Mouse (Mus musculus) fibroblast of lung, adult 2 months (primary cell): Measurements from ENCODE around the gene Dmrt2.

Experiments
- DNase-seq: peaks from one replicate; pipeline ENCODE4 v3.0.0-alpha.2; 2011; ENCODE audit warnings: low read depth

Gene Dmrt2

DNA sequence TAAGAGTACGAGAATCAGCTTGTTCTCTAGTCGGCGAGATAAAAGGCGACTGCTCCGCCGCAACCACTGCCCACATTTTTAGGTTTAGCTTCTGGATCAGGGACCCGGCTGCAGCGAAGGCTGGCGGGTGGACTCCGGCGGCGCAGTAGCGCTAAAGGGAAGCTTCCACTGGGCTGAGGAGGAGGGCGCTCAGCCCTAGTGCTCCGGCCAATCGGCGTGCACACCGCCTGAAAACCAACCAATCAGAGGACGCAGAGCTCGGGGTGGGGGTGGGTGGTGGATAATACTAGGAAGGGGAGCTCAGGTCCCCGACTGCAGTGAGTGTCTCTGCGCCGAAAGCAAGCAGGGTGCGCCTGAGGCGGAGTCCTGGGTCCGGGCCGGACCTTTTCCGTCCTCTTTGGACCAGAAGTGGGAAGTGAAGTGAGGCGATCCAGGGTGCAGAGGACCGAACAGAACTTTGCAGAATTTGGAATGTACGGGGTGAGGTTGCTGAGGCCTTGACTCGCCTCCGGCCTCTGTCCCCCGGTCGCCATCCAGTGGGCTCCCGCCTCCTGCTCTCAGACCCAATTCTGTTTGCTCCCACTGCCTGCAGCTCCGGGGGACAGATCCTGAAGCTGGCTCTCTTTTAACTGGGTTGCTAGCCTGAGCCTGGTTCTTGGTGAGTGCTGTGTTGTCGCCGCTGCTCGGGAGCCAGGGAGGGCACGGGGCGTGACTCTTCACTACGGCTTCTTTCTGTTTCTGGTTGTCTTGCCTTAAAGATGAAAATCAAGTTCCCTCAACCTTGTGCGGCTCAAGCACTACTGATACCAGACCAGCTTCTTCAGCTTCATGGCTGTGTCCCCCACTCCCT, at the start of gene Dmrt2:
TSS of gene Dmrt2 (plus strand) at position 311 of the 850 bp plus-strand sequence.
- DNase-seq: no peak

- DNase-seq: peak; percentile 9
Observed at GRCm38 (mm10) chr19:25628490-25628889, 43.7 kb upstream of the Dmrt2 start.

GRCm38 (mm10) chr19:25635119-25635518, 37.1 kb upstream of the Dmrt2 start:
- no peak for DNase-seq

DNA sequence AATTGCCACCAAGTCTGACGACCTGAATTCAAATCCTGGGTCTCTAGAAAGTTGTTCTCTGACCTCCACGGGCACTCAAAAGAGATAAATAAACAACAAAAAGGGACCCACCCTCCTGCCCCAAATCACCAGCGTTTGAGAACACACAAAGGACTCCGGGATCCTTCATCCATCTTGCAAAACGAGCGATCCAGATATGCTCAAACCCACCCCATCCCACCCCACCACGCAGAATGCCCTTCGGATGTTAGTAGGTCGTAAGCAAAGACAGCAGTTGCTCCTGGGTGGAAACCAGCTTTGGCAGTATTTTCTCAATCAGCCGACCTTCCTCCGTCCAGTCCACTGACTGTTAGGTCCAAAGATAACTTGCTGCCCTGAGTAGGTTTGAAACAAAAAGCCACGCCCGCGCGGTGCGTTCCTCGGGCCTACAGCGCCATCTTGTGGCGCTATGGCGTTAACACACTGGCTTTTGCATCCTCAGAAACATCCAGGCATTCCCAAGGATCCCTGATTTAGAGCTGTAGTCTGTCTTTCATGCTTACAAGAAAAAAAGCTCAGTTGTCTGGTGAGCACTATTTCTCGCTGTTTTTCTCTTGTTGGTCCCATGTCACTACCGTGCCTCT, 36.5 kb upstream of the Dmrt2 start:
- DNase-seq: peak; percentile 9

- no peak for DNase-seq
Observed at GRCm38 (mm10) chr19:25638766-25639361, 33.3 kb upstream of the Dmrt2 start.

DNA sequence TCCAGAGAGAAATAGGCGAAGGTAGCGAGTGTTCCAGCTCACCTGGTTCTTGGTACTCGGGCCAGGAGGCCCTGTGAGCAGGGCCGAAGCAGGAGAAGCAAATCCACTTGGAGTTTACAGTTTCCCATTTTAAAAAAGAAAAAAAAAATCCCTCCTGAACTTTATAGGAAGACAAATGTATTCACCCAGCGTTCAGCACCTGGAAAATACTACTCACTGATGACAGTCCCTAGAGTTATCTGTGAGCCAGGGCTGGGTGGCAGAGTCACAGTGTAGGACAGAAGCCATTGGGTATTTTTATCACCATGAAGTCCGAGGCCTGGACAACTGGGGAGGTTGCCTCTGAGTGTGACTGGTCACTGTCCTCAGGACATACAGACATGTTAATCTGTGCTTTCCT, 30.4 kb upstream of the Dmrt2 start:
- no peak for DNase-seq

- DNase-seq: no peak
Observed at GRCm38 (mm10) chr19:25647136-25647535, 25.1 kb upstream of the Dmrt2 start.

GRCm38 (mm10) chr19:25648701-25649100, 23.5 kb upstream of the Dmrt2 start:
- no peak for DNase-seq

DNA sequence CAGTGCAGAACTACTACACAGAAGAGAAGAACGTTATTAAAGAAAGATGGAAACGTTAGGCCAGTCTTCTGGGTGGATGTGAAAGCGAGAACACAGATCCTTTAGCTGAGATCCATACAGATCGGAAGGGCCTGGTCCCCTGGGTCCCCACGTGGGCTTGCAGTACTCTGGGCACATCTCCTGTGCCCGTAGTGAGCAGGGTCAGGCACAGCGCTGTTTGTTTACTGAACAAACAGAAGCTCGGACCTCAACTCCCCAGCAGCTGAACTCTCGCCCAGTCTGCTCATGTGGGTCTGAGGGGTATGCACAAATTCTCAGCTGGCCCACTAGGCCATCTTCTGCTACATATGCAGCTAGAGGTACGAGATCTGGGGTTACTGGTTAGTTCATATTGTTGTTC, 21.7 kb upstream of the Dmrt2 start:
- DNase-seq: no peak

DNA sequence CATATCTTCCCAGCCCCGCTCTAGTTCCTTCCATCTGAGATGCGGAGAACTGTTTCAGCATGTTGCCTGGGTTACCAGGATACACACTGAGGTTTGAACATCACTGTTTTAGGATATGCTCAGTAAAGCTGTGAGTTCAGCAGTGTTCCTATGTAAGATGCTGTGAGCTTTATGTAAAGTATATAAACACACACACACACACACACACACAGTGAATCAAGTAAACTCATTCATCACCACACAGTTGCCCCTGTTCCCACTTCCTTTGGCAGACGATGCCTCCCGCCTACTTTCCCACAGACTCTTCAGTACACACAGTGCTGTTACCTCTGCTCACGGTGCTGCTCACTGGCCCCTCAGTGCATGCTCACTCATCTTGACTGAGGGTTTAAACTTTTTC, 19.7 kb upstream of the Dmrt2 start:
- DNase-seq: no peak

DNA sequence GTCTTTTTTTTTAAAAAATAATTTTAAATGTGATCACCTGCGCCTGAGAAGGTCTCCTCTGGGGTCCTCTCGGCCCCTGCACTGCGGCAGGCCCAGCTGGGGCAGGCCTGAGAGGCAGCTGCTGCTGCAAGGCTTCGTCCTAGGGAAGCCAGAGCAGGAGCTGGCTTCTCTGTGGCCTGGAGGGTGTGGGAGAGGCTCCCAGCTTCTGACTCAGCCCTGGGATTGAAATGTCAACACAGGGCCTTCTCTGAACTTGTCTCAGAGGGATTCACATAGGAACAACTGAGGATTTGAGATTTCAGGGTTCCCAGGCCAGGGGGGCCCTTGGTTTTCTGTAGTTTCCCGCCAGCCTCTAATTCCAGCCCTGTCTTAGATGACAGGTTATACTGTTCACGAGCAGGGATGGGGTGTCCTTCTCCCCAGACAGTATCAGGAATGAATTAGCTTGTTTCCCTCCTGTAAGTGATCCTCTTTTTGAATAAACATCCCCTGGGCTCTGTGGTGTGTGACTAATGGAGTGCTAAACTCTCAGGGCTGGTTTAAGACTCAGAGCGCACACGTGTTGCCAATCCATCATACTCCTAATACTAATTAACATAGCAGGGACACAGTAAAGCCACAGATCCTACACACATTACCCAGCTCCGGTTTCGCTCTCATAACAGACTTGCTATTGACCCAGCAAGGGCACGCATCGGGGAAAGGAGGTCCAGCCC, 18.0 kb upstream of the Dmrt2 start:
- DNase-seq: peak; percentile 13

- no peak for DNase-seq
Observed at GRCm38 (mm10) chr19:25665486-25666339, 6.5 kb upstream of the Dmrt2 start.

GRCm38 (mm10) chr19:25667836-25668235, 4.4 kb upstream of the Dmrt2 start:
- no peak for DNase-seq

DNA sequence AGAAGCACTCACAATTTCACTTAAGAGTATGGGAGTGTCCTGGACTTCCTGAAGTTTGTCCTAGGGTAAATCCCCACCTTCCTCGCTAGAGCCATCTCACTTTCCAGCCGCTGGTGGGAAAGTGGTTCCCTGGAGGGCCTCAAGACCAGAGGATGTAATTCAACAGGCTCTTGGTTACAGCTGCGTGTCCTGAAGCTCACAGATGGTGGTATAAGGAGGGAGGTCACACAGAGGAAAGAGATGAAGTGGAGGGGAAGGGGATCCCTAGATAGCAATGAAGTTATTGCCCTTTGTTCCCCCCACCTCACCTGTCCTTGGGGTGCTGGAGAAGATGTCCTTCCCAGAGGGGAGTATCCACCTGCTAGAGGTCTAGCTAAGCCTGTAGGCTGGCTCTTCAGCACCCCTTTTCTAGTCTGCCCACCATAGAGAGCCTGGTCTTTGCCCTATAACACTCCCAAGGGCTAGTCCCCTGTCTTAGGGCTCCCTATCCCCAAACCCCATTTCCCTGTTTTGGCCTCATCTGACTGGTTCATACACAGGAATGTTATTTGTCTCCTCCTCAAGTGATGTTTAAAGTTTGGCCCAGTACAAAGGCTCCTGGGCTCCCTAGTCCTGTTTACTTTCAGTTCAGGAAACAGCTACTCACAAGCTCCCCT, 2.5 kb upstream of the Dmrt2 start:
- DNase-seq: no peak

DNA sequence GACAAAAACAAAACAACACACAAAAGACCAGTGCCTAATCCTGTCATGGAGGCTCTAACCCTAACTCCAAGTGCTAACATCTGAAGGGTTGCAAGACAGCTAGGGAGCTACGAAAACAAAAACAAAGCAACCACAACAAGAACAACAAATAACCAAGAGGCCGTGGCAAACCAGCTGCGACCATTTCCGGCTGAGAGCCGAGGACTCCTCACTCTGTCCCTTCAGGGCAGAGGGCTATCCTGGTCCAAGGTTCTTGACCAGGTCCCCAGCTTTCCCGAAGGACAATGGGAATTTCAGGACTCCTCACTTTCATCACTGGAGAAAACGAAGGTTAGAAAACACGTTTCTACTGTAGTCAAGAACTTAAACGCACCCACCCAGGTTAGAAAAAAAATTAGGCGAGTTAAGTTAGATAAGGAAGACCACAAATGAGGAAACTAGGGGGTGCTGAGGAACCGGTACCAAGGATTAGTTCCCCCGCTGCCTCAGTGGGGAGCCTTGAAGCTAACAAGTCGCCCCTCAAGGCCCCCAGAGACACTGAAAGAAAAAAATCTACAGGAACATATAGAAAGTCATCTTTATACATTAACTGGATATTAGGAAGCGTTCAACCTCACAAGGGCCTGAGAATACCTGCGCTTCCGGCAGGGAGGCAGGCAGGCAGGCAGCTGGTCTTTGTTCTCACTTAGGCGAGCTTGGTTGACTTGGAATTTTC, 1.5 kb upstream of the Dmrt2 start:
- no peak for DNase-seq

- no peak for DNase-seq
Observed at GRCm38 (mm10) chr19:25671681-25672080, 530 bp upstream of the Dmrt2 start.

GRCm38 (mm10) chr19:25673224-25674055, 1.2 kb downstream of the Dmrt2 start:
- no peak for DNase-seq

DNA sequence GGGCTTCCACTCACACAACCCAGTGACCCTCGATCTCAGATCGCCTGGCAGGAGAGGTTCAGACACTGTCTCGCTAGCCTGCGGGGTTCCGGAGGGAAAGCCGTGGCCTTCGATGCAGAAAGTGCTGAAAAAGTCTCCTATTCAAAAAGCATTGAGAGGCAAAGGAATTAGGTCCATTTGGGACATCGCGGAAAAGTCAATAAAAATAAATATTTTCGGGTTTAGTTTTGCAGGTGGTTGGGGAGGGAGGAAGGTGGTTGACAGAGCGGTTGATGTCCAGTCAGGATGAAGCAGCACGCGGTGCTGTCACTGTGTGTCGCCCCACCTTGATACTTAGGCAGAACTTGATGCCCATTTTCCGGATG, 1.8 kb downstream of the Dmrt2 start:
- DNase-seq: no peak

DNA sequence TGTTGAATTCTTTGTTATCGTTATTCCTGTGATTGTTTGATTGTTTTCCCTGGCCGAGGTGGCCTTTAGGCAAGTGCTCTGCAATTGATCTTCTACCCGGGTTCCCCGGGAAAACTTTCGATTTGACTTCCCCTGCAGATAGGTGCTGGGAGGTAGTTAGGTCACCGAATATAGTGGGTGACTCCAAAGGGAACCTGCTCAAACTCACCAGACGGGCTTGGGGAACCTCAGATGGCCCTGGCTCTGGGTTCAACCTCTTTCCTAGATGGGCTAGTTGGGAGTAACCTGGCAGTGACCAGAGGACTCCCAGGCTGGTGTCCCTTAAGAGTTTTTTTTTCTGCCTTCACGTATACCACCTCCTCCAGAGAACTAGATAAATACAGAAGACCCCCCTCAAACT, 2.5 kb downstream of the Dmrt2 start:
- no peak for DNase-seq
